Mouse (Mus musculus) C2C12 (cell line): ENCODE results near the gene Sv2a. TPM values are rescaled to one million over a fixed set of nuclear protein-coding genes. Genes with fewer than 3 reads are reported as not detected.

Experiments used
- H3K27me3 ChIP-seq: one replicate; pipeline ENCODE4 v1.6.1; 2011; ENCODE audit not compliant: control insufficient read depth, insufficient read depth, insufficient read length
- H3K36me3 ChIP-seq: one replicate; pipeline ENCODE4 v1.6.1; 2011; ENCODE audit not compliant: control insufficient read depth, insufficient read depth
- H3K4me3 ChIP-seq: one replicate; pipeline ENCODE4 v1.5.1; 2011; ENCODE audit warnings: mild to moderate bottlenecking, control low read depth; ENCODE audit not compliant: poor library complexity, insufficient read depth, severe bottlenecking
- H3K79me2 ChIP-seq: one replicate; pipeline ENCODE4 v1.6.1; 2011; ENCODE audit not compliant: control insufficient read depth, insufficient read depth
- H3K79me3 ChIP-seq: one replicate; pipeline ENCODE4 v1.6.1; 2011; ENCODE audit warnings: low read depth, control low read depth
- H3ac ChIP-seq: one replicate; pipeline ENCODE3; 2011; ENCODE audit warnings: low read depth; ENCODE audit not compliant: control insufficient read depth, insufficient read length
- CEBPB ChIP-seq: IDR thresholded peaks from one replicate; pipeline ENCODE4 v1.6.1; 2011; ENCODE audit warnings: low read depth, mild to moderate bottlenecking, control low read depth, moderate library complexity
- CTCF ChIP-seq: IDR thresholded peaks from one replicate; pipeline ENCODE4 v1.5.1; 2011; ENCODE audit not compliant: control insufficient read depth, insufficient read depth, insufficient read length
- FOSL1 ChIP-seq: IDR thresholded peaks from one replicate; pipeline ENCODE4 v1.8.0; 2011; ENCODE audit warnings: mild to moderate bottlenecking, low read length; ENCODE audit not compliant: poor library complexity, insufficient read depth, severe bottlenecking
- MAX ChIP-seq: IDR thresholded peaks from one replicate; pipeline ENCODE4 v1.6.1; 2011; ENCODE audit warnings: mild to moderate bottlenecking, control low read depth
- MYOD1 ChIP-seq: IDR thresholded peaks from one replicate; pipeline ENCODE4 v1.6.1; 2011; ENCODE audit warnings: low read depth; ENCODE audit not compliant: control insufficient read depth, insufficient read length
- MYOG ChIP-seq: IDR thresholded peaks from one replicate; pipeline ENCODE4 v1.6.1; 2011; ENCODE audit not compliant: control insufficient read depth, insufficient read length; ENCODE audit errors: extremely low read depth
- USF1 ChIP-seq: IDR thresholded peaks from one replicate; pipeline ENCODE4 v1.6.1; 2011; ENCODE audit warnings: low read depth, mild to moderate bottlenecking, control low read depth, moderate library complexity
- polyA plus RNA-seq: library from polyadenylated mRNA; unstranded; fragments of >200 nt; fragmentation: generic; extraction: Trizol; gene quantifications from one replicate; pipeline ENCODE4 v1.2.1, GENCODE M21; 2012; ENCODE audit warnings: missing spikeins

The Sv2a gene
- polyA plus RNA-seq, 1 experiment = 0.33 TPM

DNA sequence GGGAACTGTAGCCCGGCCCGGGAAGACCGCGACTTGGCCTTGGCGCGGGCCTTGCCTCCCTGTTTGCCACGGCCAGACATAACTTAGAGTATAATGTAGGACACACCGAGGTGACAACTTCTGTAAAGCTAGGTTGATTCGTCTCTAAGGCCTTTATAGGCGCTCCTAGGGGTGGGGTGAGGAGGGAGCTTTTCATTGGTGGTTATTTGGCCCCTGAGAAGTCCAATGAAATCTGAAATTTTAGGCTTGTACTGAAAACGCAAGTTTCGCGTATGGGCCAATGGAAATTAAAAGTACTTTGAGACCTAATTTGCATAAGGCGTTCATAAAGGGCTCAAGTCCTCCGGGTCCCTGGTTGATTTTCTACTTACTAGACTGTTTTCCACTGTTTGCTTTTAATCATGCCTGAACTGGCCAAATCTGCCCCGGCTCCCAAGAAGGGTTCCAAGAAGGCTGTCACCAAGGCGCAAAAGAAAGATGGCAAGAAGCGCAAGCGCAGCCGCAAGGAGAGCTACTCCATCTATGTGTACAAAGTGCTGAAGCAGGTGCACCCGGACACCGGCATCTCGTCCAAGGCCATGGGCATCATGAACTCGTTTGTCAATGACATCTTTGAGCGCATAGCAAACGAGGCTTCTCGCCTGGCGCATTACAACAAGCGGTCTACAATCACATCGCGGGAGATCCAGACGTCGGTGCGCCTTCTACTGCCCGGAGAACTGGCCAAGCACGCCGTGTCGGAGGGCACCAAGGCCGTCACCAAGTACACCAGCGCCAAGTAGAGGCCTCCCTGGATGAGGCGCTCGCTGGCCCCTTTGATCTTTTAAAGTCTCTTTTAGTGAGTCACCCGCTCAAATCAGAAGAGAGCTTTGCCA is 40.1 kb downstream of the Sv2a start, which contains the start of the genes Hist2h2ac and Hist2h2be:
Gene Hist2h2ac, minus strand, starts transcription at position 116 of the 875 bp plus-strand sequence.
Gene Hist2h2be, plus strand, starts transcription at position 355 of the 875 bp plus-strand sequence.
- Histone ChIP-seq H3K79me3 (no peaks in the 10 kb centered on the region), H3ac (peak within 1 kb of the TSS; percentile 89), H3K4me3 (peak within 1 kb of the TSS; percentile 36), H3K36me3 (no peaks in the 10 kb centered on the region), H3K27me3 (no peaks in the 10 kb centered on the region), H3K79me2 (no peaks in the 10 kb centered on the region)
- TF ChIP-seq MAX = no peak

DNA sequence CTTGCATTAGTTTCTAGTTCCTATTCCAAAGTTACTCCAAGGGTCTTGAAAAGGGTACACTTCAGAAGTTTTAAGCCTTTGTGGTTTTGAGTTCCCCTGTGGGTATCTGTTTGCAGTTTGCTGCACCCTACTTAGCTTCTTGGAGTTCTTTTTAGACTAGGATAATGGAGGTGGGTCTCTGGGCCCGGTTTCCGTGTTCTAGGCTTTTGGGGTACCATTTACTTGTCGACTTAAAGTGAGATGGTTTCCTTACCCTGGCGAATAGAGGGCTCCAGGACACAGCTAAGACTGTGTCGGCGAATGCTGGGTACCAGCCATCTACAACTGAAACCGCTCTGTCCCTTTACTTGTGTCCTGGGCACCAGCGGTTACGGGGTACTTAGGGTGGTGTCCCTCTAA is 40.7 kb downstream of the Sv2a start:
- TF ChIP-seq USF1 (no peak), MYOD1 (no peak), MYOG (no peak), MAX (no peak), FOSL1 (no peak), CEBPB (no peak)
- Histone ChIP-seq H3K4me3 (peak overlapping the region; percentile 12), H3K27me3 (no peaks in the 10 kb centered on the region), H3ac (peak overlapping the region; percentile 64), H3K36me3 (no peaks in the 10 kb centered on the region), H3K79me2 (no peaks in the 10 kb centered on the region), H3K79me3 (no peaks in the 10 kb centered on the region)

DNA sequence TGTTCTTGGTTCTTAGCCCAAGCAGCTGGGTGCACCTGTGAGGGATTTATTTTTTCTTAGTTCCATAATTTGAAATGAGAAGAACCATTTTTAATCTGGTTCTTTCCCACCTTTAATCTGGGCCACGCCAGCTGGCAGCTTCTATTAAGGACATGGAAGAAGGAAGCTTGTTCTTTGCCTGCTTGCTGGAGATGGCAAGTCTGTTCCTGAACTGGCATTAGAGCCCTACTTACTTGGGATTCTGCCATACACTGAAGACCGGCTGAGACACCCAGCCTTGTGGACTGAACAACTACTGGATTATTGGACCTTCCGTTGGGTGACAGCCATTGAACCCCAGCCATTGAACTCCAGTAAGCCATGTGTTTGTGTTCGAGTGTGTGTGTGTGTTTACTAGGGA is 41.8 kb downstream of the Sv2a start:
- no peaks in the 10 kb centered on the region for H3K79me3 ChIP-seq
- no peaks in the 10 kb centered on the region for H3K36me3 ChIP-seq
- no peaks in the 10 kb centered on the region for H3K79me2 ChIP-seq
- no peak overlapping the region for H3K4me3 ChIP-seq
- TF ChIP-seq MYOD1 (no peak), CTCF (no peak), MAX (no peak), USF1 (no peak), CEBPB (no peak), FOSL1 (no peak), MYOG (no peak)
- no peak overlapping the region for H3ac ChIP-seq
- H3K27me3 ChIP-seq = no peaks in the 10 kb centered on the region

DNA sequence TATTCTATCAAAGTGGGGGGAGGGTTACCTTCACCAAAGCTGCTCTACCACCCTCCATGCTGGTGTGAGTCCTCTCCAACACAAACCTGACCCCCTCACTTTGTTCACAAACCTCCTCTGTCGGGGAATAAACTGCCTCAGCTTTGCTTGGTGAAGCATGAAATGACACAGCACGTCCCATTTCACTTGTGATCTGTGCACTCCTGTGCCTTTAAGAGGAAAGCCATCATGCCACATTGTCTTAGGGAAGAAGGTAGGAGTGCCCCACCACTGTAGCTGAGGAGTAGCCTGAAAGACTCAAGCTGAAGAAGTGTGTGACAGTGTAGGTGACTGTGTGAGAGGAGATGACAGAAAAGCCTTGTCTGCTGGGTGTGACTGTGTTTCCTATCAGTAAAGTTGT is 44.5 kb downstream of the Sv2a start:
- no peak for TF ChIP-seq CEBPB
- TF ChIP-seq FOSL1 = no peak
- TF ChIP-seq MAX = no peak
- TF ChIP-seq MYOD1 = no peak
- TF ChIP-seq USF1 = no peak
- no peak for TF ChIP-seq CTCF
- TF ChIP-seq MYOG = no peak
- Histone ChIP-seq H3K36me3 (no peaks in the 10 kb centered on the region), H3K79me2 (no peaks in the 10 kb centered on the region), H3K27me3 (no peaks in the 10 kb centered on the region), H3K79me3 (no peaks in the 10 kb centered on the region), H3ac (no peak overlapping the region), H3K4me3 (no peak overlapping the region)

DNA sequence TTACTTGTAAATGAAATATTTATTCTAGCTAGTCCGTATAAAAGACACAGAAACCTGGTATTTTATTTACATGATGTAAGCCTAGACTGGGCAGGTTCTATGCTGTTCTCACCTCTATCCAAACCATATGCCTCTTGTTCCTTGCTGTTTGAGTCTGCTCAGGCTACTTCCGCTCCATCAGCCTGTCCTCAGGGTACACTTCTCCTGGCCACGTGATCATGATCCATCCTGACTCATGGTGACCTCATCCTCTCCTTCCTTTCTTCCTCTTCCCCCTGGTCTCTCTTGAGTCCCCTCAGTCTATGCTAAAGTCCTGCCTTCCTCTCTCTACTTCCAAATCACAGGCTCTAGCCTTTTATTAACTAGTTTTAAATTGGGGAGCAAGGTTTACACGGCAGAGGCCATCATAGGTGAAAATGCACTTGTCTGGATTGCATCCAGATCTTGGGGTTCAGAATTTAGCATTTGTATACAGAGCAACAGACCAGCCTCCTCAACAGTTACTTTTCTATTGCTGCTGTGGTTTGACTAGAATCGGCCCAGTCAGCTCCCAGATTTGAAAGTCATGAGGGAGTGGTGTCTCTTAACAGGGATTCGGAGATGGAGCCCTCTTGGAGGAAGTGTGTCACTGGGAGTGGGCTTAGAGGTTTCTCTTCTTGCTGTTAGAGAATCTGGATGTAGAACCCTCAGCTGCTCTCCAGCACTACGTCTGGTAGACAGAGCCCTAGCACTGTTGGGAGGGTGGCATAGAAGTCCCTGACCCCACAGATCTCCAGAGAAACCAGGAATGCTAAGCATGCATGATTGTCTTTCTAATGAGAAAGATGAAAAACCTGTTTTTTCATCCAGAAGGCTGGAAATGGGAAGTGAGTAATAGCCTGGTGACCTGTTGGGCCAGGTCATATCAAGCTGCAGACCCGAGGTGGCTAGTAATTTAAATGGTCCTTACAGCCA is 46.0 kb downstream of the Sv2a start:
- Histone ChIP-seq H3K4me3 (no peak overlapping the region), H3K79me3 (no peaks in the 10 kb centered on the region), H3K79me2 (no peaks in the 10 kb centered on the region), H3K36me3 (no peaks in the 10 kb centered on the region), H3ac (peak overlapping the region; percentile 12), H3K27me3 (no peaks in the 10 kb centered on the region)
- TF ChIP-seq MAX (peak; percentile 82), FOSL1 (peak; percentile 79), CTCF (no peak), USF1 (peak; percentile 100)
